Mouse (Mus musculus) hindbrain, embryonic 13.5 days (tissue): ENCODE measurements around the gene Defb25. TPM values are rescaled to one million over a fixed set of nuclear protein-coding genes. Genes with fewer than 3 reads are reported as not detected.
A peak's percentile ranks its signal among the peaks of the same experiment; 100 is the strongest.

Source experiments
- ATAC-seq: fragments of 200-750 bp; cut with Nextera tagmentation; 2 replicates; pipeline ENCODE4 v1.8.0; 2017; ENCODE audit warnings: moderate TSS enrichment; ENCODE audit not compliant: low FRiP score
- H3K27ac ChIP-seq: fragments of 300-500 bp; sonication (generic); 2 replicates; pipeline ENCODE4 v1.5.1; 2015; ENCODE audit warnings: inconsistent platforms, mild to moderate bottlenecking, moderate library complexity
- H3K27me3 ChIP-seq: fragments of 300-500 bp; sonication (generic); 2 replicates; pipeline ENCODE4 v1.6.1; 2015; ENCODE audit warnings: mild to moderate bottlenecking, inconsistent platforms
- H3K36me3 ChIP-seq: fragments of 300-500 bp; sonication (generic); 2 replicates; pipeline ENCODE4 v1.6.1; 2015; ENCODE audit warnings: mild to moderate bottlenecking, inconsistent platforms
- H3K4me1 ChIP-seq: fragments of 300-500 bp; sonication (generic); replicated peaks from 2 replicates; pipeline ENCODE4 v1.6.1; 2015; ENCODE audit warnings: inconsistent platforms
- H3K4me2 ChIP-seq: fragments of 300-500 bp; sonication (generic); 2 replicates; pipeline ENCODE4 v1.6.1; 2015; ENCODE audit warnings: inconsistent platforms, mild to moderate bottlenecking, moderate library complexity
- H3K4me3 ChIP-seq: fragments of 300-500 bp; sonication (generic); 2 replicates; pipeline ENCODE4 v1.5.1; 2015; ENCODE audit warnings: mild to moderate bottlenecking, inconsistent platforms
- H3K9ac ChIP-seq: fragments of 300-500 bp; sonication (generic); 2 replicates; pipeline ENCODE4 v1.6.1; 2015; ENCODE audit warnings: mild to moderate bottlenecking, inconsistent platforms
- H3K9me3 ChIP-seq: fragments of 300-500 bp; sonication (generic); 2 replicates; pipeline ENCODE4 v1.6.1; 2016; ENCODE audit warnings: inconsistent platforms
- WGBS: fragments of 180-500 bp; shearing (Covaris S2); methylation state at CpG from one replicate; pipeline ENCODE4 v1.1.7; 2015; 5-methylcytosine and 5-hydroxymethylcytosine counted together
- polyA plus RNA-seq: library from polyadenylated mRNA; unstranded; fragments of >200 nt; fragmentation: Nextera tagmentation; extraction: Ambion mirVana; gene quantifications from 2 replicates; pipeline ENCODE4 v1.2.1, GENCODE M21; 2015

The Defb25 gene
- polyA plus RNA-seq, 1 experiment from 2014 or later = not detected

GRCm38 (mm10) chr2:152639406-152640113, 16.7 kb upstream of the Defb25 start:
- Histone ChIP-seq H3K9ac (peak overlapping the region; percentile 51; the same call in 1 of the 2 replicates), H3K4me1 (peaks cover 12% of the 10 kb centered on the region), H3K4me2 (no peak overlapping the region), H3K27me3 (0 out of 2 replicates have a peak, but pooled peaks cover under 1% of the 10 kb centered on the region), H3K9me3 (no peaks in the 10 kb centered on the region), H3K4me3 (no peak overlapping the region), H3K36me3 (no peaks in the 10 kb centered on the region), H3K27ac (0 out of 2 replicates have a peak overlapping the region, but pooled peaks have one; percentile 30)
- WGBS = 11% methylated on average over 11 of the region's 11 CpGs
- no peak for ATAC-seq

GRCm38 (mm10) chr2:152638865-152639264, 16.0 kb upstream of the Defb25 start:
- H3K4me2 ChIP-seq = no peak overlapping the region
- H3K27me3 ChIP-seq = 0 out of 2 replicates have a peak, but pooled peaks cover 2% of the 10 kb centered on the region
- WGBS = 50% methylated on average over 6 of the region's 6 CpGs
- H3K9me3 ChIP-seq = no peaks in the 10 kb centered on the region
- H3K4me1 ChIP-seq = peaks cover 12% of the 10 kb centered on the region
- no peak overlapping the region for H3K4me3 ChIP-seq
- H3K27ac ChIP-seq = 0 out of 2 replicates have a peak overlapping the region, but pooled peaks have one; percentile 30
- no peaks in the 10 kb centered on the region for H3K36me3 ChIP-seq
- ATAC-seq = no peak
- H3K9ac ChIP-seq = no peak overlapping the region

- Histone ChIP-seq H3K9ac (no peak overlapping the region), H3K4me3 (no peak overlapping the region), H3K27me3 (0 out of 2 replicates have a peak, but pooled peaks cover 2% of the 10 kb centered on the region), H3K9me3 (no peaks in the 10 kb centered on the region), H3K4me2 (no peak overlapping the region), H3K27ac (no peak overlapping the region), H3K36me3 (no peaks in the 10 kb centered on the region), H3K4me1 (peaks cover 15% of the 10 kb centered on the region)
- ATAC-seq = no peak
- WGBS = 88% methylated on average over 4 of the region's 4 CpGs
Observed at GRCm38 (mm10) chr2:152637381-152637780, 14.5 kb upstream of the Defb25 start.

GRCm38 (mm10) chr2:152637006-152637322, 14.1 kb upstream of the Defb25 start:
- H3K9me3 ChIP-seq = no peaks in the 10 kb centered on the region
- ATAC-seq = no peak
- WGBS = 85% methylated on average over 6 of the region's 6 CpGs
- H3K9ac ChIP-seq = no peak overlapping the region
- no peak overlapping the region for H3K4me2 ChIP-seq
- no peak overlapping the region for H3K4me3 ChIP-seq
- 0 out of 2 replicates have a peak, but pooled peaks cover 2% of the 10 kb centered on the region for H3K27me3 ChIP-seq
- H3K36me3 ChIP-seq = no peaks in the 10 kb centered on the region
- no peak overlapping the region for H3K27ac ChIP-seq
- peaks cover 15% of the 10 kb centered on the region for H3K4me1 ChIP-seq

- no peak for ATAC-seq
- Histone ChIP-seq H3K4me3 (no peak overlapping the region), H3K9ac (no peak overlapping the region), H3K36me3 (no peaks in the 10 kb centered on the region), H3K9me3 (no peaks in the 10 kb centered on the region), H3K27me3 (0 out of 2 replicates have a peak, but pooled peaks cover 2% of the 10 kb centered on the region), H3K4me1 (peaks cover 15% of the 10 kb centered on the region), H3K4me2 (no peak overlapping the region), H3K27ac (no peak overlapping the region)
- 74% methylated on average over 23 of the region's 23 CpGs for WGBS
Observed at GRCm38 (mm10) chr2:152636246-152637005, 13.6 kb upstream of the Defb25 start.

- Histone ChIP-seq H3K4me2 (no peak overlapping the region), H3K27me3 (peaks cover 11% of the 10 kb centered on the region), H3K36me3 (no peaks in the 10 kb centered on the region), H3K9ac (no peak overlapping the region), H3K4me3 (no peak overlapping the region), H3K9me3 (no peaks in the 10 kb centered on the region), H3K4me1 (peaks cover 9% of the 10 kb centered on the region), H3K27ac (no peak overlapping the region)
- 78% methylated on average over 29 of the region's 29 CpGs for WGBS
- no peak for ATAC-seq
Observed at GRCm38 (mm10) chr2:152634311-152634710, 11.5 kb upstream of the Defb25 start.

GRCm38 (mm10) chr2:152633334-152633733, 10.5 kb upstream of the Defb25 start:
- 44% methylated on average over 17 of the region's 17 CpGs for WGBS
- no peak overlapping the region for H3K27ac ChIP-seq
- no peaks in the 10 kb centered on the region for H3K36me3 ChIP-seq
- no peak for ATAC-seq
- no peak overlapping the region for H3K4me3 ChIP-seq
- H3K4me1 ChIP-seq = peaks cover 4% of the 10 kb centered on the region; the same call in 1 of the 2 replicates
- H3K9me3 ChIP-seq = no peaks in the 10 kb centered on the region
- peak overlapping the region; percentile 56 for H3K9ac ChIP-seq
- H3K4me2 ChIP-seq = peak overlapping the region; percentile 26
- H3K27me3 ChIP-seq = peaks cover 21% of the 10 kb centered on the region

GRCm38 (mm10) chr2:152629904-152630303, 7.1 kb upstream of the Defb25 start:
- Histone ChIP-seq H3K27ac (no peak overlapping the region), H3K4me2 (no peak overlapping the region), H3K4me3 (no peak overlapping the region), H3K9ac (no peak overlapping the region), H3K27me3 (peaks cover 53% of the 10 kb centered on the region), H3K36me3 (no peaks in the 10 kb centered on the region), H3K9me3 (no peaks in the 10 kb centered on the region), H3K4me1 (peaks cover 21% of the 10 kb centered on the region)
- 91% methylated on average over 6 of the region's 6 CpGs for WGBS
- no peak for ATAC-seq

- Histone ChIP-seq H3K4me1 (peaks cover 21% of the 10 kb centered on the region), H3K9me3 (no peaks in the 10 kb centered on the region), H3K36me3 (no peaks in the 10 kb centered on the region), H3K4me3 (no peak overlapping the region), H3K27ac (no peak overlapping the region), H3K9ac (no peak overlapping the region), H3K27me3 (peaks cover 56% of the 10 kb centered on the region), H3K4me2 (no peak overlapping the region)
- ATAC-seq = no peak
- WGBS = 78% methylated on average over 3 of the region's 3 CpGs
Observed at GRCm38 (mm10) chr2:152629239-152629638, 6.4 kb upstream of the Defb25 start.

GRCm38 (mm10) chr2:152628066-152628465, 5.2 kb upstream of the Defb25 start:
- 48% methylated on average over 17 of the region's 17 CpGs for WGBS

GRCm38 (mm10) chr2:152626774-152627591, 4.1 kb upstream of the Defb25 start, which contains the start of gene Rem1:
TSS of gene Rem1 (plus strand) at chr2:152626951.
- peaks cover 17% of the 10 kb centered on the region for H3K4me1 ChIP-seq
- no peaks in the 10 kb centered on the region for H3K9me3 ChIP-seq
- no peaks in the 10 kb centered on the region for H3K36me3 ChIP-seq
- H3K9ac ChIP-seq = peak within 1 kb of the TSS; percentile 49; the same call in 1 of the 2 replicates
- WGBS = 2% methylated on average over 57 of the region's 59 CpGs
- peak within 1 kb of the TSS; percentile 35 for H3K4me3 ChIP-seq
- no peak within 1 kb of the TSS for H3K27ac ChIP-seq
- no peak for ATAC-seq
- peaks cover 57% of the 10 kb centered on the region for H3K27me3 ChIP-seq
- H3K4me2 ChIP-seq = peak within 1 kb of the TSS; percentile 58

More at GRCm38 (mm10) chr2:152628066-152628465, 5.2 kb upstream of the Defb25 start:
- ATAC-seq = no peak
- no peaks in the 10 kb centered on the region for H3K9me3 ChIP-seq
- H3K9ac ChIP-seq = no peak overlapping the region
- peaks cover 57% of the 10 kb centered on the region for H3K27me3 ChIP-seq
- H3K4me3 ChIP-seq = no peak overlapping the region
- no peak overlapping the region for H3K4me2 ChIP-seq
- H3K27ac ChIP-seq = no peak overlapping the region
- H3K36me3 ChIP-seq = no peaks in the 10 kb centered on the region
- peaks cover 17% of the 10 kb centered on the region for H3K4me1 ChIP-seq

GRCm38 (mm10) chr2:152625256-152625655, 2.4 kb upstream of the Defb25 start:
- no peak overlapping the region for H3K9ac ChIP-seq
- peak; percentile 36; the same call in 1 of the 2 replicates for ATAC-seq
- H3K27ac ChIP-seq = no peak overlapping the region
- no peak overlapping the region for H3K4me2 ChIP-seq
- H3K9me3 ChIP-seq = no peaks in the 10 kb centered on the region
- peaks cover 57% of the 10 kb centered on the region for H3K27me3 ChIP-seq
- H3K4me3 ChIP-seq = no peak overlapping the region
- no peaks in the 10 kb centered on the region for H3K36me3 ChIP-seq
- 4% methylated on average over 1 of the region's 1 CpGs for WGBS
- peaks cover 17% of the 10 kb centered on the region for H3K4me1 ChIP-seq
